Mouse (Mus musculus): ENCODE measurements around the gene Ncam2.

Gene Ncam2

GRCm38 (mm10) chr16:81309215-81309614, 108.7 kb downstream of the Ncam2 start:
- no peak for DNase-seq

DNA sequence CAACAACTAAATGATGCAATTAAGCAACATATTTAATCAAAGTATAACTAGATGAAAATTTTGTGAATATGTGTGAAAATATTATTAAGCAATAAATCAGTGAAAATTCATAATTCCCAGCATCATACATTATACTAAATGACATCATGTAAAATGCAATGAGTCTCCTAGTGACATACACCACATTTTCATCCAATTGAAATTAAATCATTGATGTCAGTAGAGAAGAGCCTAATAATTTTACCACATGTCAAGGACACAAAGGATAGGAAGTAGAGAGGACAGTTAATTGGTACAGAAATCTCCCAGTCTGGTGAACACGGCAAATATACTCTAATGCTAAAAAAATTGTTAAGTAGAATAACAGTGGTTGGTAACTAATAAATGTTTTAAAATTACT, 118.5 kb downstream of the Ncam2 start:
- no peak for DNase-seq

DNA sequence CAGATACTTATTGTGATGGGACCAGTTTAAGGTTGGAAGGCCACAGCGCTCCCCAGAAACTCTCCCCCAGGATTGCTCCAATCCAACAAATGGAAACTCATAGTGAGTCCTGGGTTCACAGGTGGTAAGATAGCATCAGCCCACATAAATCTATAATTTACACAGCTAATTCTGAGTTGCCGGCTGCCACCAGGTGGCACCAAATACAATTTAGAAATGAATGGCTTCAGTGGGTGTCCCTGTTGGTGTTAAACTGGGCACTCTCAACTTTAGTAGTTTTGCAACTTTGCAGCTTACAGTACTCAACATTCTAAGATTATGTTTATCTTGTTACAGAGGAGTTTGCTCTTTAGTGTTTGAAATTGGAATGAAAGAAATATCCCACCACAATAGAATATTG, 130.0 kb downstream of the Ncam2 start:
- DNase-seq: peak in 1 of 2 experiments; percentile 5

DNA sequence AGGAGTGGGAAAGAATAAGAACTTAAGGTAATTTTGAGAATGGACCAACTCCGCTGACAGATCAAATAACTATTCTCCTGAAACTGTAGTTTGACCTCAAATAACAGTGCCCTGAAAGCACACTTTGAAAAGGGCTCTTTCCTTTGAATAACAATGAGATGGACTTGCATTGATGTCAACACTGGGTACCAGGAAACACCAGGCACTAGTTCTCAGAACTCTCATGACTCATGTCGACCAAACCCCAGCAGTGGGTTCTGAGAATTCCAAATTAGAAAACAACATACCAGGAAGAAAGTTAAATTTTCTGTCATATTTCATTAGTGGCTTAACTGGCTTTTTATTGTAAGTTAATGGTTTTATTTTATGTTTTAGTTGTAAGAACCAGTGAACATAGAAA, 165.4 kb downstream of the Ncam2 start:
- DNase-seq: no peak

GRCm38 (mm10) chr16:81374234-81374633, 173.7 kb downstream of the Ncam2 start:
- no peak for DNase-seq

- no peak for DNase-seq
These were observed 179.9 kb downstream of the Ncam2 start for GRCm38 (mm10) chr16:81380434-81380833.

DNA sequence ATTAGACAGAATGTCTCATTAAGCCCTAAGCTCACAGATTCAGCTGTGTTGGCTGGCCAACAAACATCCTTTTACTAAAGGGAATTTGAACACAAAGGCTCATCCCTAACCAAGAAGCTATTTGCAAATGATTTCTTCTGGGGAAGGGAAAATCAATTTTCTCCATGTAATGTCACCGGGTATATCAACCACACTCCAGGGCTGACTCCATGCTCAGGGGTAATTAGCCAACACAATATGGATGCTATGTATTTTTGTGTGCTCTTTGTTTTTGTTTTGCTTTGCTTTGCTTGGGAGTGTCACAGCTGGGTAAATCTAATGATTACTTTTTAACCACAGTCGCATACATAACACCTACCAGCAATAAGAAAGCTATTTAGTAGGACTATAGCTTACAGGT, 188.1 kb downstream of the Ncam2 start:
- DNase-seq: no peak

- DNase-seq: no peak
These were observed 234.1 kb downstream of the Ncam2 start for GRCm38 (mm10) chr16:81434559-81434958.

DNA sequence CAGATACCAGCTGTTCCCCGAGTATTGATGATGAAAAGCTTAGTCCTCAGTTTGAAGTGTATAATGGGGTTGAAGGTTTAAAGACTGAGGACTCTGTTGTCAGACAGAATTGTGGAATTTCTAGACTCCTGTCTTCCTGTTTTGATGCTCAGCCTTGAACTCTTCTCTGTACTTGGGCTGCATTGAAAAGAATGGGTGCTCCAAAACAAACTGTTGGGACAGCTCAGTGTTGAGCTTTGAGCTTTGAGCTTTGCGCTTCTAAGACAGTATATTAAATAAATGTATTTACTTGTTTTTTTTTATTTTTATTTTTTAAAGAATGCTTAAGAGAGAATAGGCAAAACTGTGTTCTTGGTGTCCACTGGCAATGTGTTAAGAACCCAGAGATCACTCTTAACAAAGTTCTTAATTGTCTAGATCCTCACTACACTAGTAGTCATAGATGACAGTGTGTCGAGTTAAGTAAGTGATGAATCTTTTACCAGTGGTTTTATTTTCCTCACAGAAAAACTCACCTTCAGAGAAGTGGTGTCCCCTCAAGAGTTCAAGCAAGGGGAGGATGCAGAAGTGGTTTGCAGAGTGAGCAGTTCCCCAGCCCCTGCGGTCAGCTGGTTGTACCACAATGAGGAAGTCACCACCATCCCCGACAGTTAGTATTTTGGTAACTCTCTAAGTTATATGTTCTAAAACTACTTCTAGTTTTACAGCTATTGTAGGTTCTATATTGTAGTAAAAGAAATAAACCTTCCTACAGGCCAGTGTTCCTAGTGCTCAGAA, 236.8 kb downstream of the Ncam2 start:
- peak; percentile 15 to 19 for DNase-seq

DNA sequence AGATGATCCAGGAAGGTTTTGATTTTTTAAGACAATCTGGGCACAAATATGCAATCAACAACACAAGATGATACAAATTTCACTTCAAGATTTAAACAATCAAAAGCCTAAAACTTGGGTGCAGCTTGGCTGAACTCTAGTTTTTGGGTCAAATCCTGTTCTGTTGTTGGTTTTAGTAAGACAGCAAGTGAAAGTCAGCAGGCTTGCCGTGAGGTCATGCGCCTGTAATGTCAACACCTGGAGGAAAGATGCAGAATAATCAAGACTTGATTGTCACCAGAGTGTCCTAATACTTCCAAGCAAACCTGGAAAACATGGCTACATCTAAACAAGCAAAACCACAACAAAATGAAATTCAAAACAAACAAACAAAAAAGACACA, 237.4 kb downstream of the Ncam2 start:
- no peak for DNase-seq

DNA sequence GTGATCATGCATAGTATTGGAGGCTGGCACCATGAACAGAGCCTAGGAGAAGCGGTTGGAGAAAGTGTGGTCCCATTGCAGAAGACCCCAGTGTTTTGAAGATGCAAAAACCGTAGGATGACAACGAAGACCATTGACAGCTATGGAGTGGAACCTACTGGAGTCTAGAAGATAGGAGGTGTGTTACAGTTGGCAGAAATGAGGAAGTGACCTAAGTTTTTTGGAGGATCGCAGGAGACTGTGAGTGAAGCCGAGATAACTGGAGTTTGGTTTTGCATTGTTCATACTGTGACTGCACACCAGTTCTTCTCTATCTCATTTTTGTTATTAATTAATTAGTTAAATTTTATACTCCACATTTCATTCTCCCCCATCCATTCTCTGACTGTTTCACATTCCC, 250.4 kb downstream of the Ncam2 start:
- DNase-seq: no peak

GRCm38 (mm10) chr16:81452988-81453387, 252.5 kb downstream of the Ncam2 start:
- DNase-seq: no peak

DNA sequence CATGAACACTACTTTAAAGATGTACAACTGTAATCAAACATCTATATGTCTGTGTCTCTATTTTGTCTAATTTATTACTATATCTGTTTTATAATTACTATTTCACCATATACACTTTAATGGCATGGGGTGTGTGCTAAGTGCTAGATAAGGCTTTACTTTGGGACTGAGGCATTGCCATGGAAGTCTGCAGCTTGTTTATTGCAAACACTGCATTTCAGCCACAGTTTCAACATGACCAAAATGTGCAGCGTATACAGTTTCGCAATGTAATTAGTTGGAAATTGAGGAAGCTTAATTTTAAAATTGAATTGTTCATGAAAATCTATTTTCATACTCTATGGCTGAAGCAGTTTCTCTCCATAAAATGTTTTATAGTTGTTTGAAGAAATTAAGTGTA, 254.0 kb downstream of the Ncam2 start:
- no peak for DNase-seq

DNA sequence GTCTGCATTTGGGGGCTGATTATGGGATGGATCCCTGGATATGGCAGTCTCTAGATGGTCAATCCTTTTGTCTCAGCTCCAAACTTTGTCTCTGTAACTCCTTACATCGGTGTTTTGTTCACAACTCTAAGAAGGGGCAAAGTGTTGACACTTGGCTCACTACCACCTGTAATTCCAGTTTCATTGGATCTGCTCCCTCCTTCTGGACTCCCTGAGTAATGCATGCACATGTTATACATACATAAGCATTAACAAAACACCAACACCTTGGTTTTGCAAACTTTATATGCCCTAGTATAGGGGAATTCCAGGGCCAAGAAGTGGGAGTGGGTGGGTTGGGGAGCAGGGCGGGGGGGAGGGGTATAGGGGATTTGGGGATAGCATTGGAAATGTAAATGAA, 262.2 kb downstream of the Ncam2 start:
- peak in 1 of 2 experiments; percentile 5 for DNase-seq

DNA sequence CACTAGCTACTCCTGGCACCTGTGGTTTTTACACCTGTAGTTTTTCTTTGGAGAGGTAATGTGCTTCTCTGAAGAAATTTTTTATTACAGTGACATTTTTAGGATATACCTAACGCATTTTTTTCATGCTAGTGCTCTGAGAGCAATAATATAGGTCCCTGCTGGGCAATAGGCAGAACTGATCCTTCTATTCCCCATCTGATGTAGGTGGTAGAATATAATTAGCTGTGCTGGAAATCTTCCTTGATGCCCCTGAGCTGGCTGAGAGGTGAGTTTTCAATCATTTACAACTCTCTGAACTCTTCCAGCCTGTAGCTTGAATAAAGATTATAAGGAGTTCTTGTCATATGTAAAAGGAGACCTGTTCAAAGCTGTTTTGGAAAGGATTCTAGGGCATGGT, 272.4 kb downstream of the Ncam2 start:
- no peak for DNase-seq

DNA sequence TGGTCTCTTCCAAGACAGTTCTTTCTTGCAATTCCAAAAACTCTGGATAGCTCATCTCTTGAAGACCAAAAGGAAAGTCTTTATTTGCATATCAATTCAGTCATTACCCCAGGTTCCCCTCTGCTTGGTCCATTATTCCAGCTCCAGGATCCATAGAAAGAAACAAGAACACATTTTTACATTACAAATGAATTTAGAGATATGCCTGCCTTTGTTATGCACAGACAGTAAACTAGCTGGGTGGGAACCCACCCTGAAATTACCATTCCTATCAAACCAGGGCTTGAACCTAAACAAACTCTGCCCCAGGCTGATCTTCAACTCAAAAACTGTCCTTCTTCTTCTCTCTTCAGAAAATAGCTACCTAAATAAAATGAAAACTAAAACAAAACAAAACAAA, 280.6 kb downstream of the Ncam2 start:
- DNase-seq: no peak

DNA sequence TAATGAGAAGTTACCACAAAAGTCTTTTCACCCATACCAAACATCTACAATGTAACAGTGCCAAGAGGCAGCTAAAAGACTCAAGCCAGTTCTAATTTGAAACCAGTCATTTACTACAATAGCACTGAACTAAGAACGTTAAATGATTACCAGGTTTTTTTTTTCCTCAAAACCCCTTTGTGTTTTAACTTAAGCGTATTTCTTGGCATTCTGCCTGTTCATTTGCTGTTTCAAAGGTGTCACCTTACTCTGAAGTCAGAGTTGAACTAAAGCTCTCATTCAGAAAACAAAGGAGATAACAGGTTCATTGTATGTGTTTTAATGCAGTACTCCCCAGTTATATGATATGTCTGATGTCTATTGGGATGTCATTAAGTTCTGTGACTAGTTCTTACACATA, 295.6 kb downstream of the Ncam2 start:
- no peak for DNase-seq

GRCm38 (mm10) chr16:81502578-81502977, 302.1 kb downstream of the Ncam2 start:
- DNase-seq: no peak

- no peak for DNase-seq
These were observed 335.7 kb downstream of the Ncam2 start for GRCm38 (mm10) chr16:81536230-81536629.

- DNase-seq: no peak
These were observed 387.1 kb downstream of the Ncam2 start for GRCm38 (mm10) chr16:81587565-81588107.

DNA sequence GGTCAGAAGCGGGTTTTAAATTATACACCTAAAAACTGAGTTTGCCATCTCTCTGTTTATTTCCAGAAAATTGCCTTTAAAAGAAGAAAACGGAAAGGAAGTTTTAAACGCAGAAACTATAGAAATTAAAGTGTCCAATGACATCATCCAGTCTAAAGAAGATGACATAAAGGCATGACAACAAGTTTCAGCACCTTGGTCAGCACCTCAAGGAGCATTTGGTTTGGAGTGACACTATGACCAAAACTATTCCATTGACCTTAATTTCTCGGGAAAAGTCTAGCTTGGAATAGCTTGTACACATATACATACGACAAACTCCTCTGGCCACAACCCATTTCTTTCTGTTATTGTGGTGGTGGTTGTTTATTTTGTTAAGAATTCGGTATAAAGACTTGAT, 422.8 kb downstream of the Ncam2 start:
- no peak for DNase-seq

DNA sequence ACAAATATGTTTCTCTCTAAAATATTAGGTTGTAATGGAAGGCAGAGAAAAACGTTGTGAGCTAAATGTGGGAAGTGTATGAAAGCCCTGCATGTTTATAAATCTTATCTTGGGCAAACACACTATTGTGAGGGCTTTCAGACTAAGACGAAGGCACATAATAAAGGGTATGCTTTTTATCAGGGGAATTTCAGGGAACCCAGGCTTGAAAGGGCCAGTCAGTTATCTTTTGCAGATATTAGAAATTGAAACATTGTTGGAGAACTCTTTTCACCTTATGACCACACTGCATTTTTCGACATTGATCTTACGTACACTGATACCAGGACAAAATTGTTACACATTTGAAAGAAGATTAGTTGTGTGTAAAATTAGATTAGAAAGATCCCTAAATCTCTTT, 423.3 kb downstream of the Ncam2 start:
- no peak for DNase-seq

DNA sequence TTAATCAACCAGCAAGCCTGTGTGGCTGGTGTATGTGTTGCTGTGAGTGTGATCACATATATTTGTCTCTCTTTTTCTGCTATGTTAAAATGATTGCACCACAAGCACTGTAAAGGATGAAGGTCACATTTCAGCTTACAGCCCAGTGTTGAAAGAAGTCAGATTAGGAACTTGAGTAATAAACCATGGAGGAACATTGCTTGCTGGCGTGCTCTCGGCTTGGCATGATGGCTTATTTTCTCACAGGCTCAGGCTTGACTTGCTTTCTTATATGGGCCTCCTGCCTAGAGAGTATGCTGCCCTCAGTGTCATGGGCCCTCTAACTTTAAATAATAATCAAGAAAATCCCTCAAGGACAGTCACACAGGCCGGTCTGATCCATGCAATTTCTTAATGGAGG, 449.8 kb downstream of the Ncam2 start:
- DNase-seq: no peak

- DNase-seq: no peak
These were observed 451.1 kb downstream of the Ncam2 start for GRCm38 (mm10) chr16:81651550-81651949.

DNA sequence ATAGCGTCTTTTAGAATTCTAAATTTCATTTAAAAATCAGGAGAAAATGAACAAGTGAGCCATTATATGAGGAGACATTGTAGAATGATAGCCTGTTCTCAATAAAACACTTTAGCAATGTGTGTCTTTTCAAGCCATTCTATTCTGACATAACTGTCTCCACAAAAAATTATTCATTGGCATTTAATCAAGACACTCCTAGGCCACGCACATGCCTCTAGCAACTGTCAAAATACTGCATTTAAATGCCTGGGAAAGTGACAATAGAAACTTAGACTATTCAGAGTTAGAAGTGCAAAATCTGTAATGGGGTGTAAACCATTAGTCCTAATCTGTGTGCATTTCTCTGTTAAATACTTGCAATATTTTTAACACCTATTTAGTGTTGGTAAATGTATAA, 456.1 kb downstream of the Ncam2 start:
- DNase-seq: no peak

Measured in lung, postnatal 4 days (tissue).